Mouse (Mus musculus): ENCODE data around the gene Myrf.

- no peak for TF ChIP-seq CTCF (IDR thresholded peaks at IDR 0.05; ENCODE audit: insufficient read depth, low read length)
- TF ChIP-seq POLR2A (IDR thresholded peaks at IDR 0.05; ENCODE audit: borderline replicate concordance, extremely low read depth, low read depth, low read length) = no peak
Measured at GRCm38 (mm10) chr19:10186569-10186968, 54.0 kb downstream of the Myrf start.
